Mouse (Mus musculus) erythroblast, embryonic 14.5 days (primary cell): ENCODE results near the gene Arhgef39.

Experiments
- GATA1 ChIP-seq: IDR thresholded peaks from 2 replicates; pipeline ENCODE4 v1.6.1; 2012; ENCODE audit warnings: low read length, inconsistent platforms, mixed read lengths
- TAL1 ChIP-seq: IDR thresholded peaks from 3 replicates; pipeline ENCODE4 v1.6.1; 2012; ENCODE audit warnings: low read length, inconsistent platforms, mixed read lengths

GRCm38 (mm10) chr4:43508666-43508997 is 9.1 kb upstream of the Arhgef39 start:
- TF ChIP-seq TAL1 (no peak), GATA1 (no peak)
